Mouse (Mus musculus): ENCODE measurements around the gene Dag1.
"Not testable (repeated sequence)": the region's sequence is repeated elsewhere in the genome, so short reads cannot be mapped to it uniquely, and the experiment has no call there.

Gene Dag1

GRCm38 (mm10) chr9:108263690-108264190 is at the start of gene Dag1:
Dag1 (minus strand) TSS chr9:108263958.
- peak; percentile 99 to 100 for DNase-seq

GRCm38 (mm10) chr9:108308141-108308540 is 44.4 kb upstream of the Dag1 start:
- no peak for DNase-seq

- DNase-seq, result no peak
Measured at GRCm38 (mm10) chr9:108307021-108307807, 43.5 kb upstream of the Dag1 start.

DNA sequence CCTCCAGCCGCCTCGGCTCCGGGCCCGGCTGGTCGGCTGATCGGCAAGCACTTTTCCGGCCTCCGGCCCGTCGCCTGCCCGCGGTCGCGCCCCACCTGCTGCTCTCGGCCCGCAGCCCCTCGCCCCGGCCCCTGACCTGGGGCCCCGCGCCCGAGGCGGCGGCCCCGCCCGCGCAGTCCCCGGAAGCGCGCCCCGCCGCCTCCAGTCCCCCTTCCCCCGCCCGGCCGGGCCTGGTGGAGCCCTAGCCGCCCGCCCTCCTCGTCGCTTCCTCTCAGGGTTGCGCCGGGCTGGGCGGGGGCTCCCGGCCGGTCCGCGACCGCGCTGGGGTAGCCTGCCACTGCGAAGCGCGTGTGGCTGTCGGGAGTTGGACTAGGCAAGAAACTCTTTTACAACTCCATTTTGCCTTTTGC is 42.8 kb upstream of the Dag1 start:
- peak in 1 of 2 experiments; percentile 74 for DNase-seq

- peak; percentile 97 to 99 for DNase-seq
Measured at GRCm38 (mm10) chr9:108305629-108306520, 42.1 kb upstream of the Dag1 start, which contains the start of the genes Rhoa and Tcta. Rhoa (plus strand) TSS chr9:108306129. Tcta (minus strand) TSS chr9:108306160.

- no peak for DNase-seq
Measured at GRCm38 (mm10) chr9:108305170-108305569, 41.4 kb upstream of the Dag1 start.

- no peak for DNase-seq
Measured at GRCm38 (mm10) chr9:108304716-108305115, 41.0 kb upstream of the Dag1 start.

DNA sequence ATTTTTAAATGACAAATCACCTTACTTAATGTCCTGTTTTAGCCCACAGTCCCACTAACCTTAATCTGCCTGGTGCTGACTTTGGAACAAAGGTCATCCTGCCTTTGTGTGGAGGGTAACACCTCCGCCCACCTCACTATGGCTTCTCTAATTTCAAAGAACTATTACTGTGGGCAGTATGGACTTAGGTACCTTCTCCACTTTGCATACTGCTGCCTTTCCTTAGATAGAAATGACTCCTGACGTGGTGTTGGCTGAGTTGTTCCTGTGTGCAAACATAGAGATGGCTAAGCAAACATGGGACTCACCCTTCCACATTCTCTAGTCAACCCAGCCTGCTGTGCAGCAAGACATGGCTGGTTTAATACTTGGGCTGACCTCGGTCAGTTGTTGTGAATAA is 38.1 kb upstream of the Dag1 start:
- DNase-seq, result no peak

GRCm38 (mm10) chr9:108296453-108297355 is 32.9 kb upstream of the Dag1 start, which contains the start of gene Amt:
Amt (plus strand) TSS chr9:108296853.
- DNase-seq, result peak; percentile 50 to 57

DNA sequence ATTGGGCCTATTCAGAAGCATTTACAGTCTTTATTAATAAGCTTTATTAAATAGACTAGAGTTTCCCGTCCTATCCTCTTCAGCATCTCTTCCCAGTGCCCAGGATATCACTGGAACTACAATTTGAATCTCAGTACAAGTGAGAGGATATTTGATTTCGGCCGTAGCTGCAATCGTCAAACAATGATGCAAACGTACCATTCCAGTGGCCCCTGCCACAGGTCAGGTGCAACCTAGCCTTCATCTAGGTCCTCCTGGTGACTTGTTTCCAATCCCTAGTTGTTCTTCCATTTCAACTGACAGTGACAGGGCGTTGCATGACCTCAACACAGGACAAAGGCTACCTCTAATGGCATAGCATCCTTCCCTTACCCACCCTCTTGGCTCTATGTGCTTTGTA is 27.0 kb upstream of the Dag1 start:
- no peak for DNase-seq

DNA sequence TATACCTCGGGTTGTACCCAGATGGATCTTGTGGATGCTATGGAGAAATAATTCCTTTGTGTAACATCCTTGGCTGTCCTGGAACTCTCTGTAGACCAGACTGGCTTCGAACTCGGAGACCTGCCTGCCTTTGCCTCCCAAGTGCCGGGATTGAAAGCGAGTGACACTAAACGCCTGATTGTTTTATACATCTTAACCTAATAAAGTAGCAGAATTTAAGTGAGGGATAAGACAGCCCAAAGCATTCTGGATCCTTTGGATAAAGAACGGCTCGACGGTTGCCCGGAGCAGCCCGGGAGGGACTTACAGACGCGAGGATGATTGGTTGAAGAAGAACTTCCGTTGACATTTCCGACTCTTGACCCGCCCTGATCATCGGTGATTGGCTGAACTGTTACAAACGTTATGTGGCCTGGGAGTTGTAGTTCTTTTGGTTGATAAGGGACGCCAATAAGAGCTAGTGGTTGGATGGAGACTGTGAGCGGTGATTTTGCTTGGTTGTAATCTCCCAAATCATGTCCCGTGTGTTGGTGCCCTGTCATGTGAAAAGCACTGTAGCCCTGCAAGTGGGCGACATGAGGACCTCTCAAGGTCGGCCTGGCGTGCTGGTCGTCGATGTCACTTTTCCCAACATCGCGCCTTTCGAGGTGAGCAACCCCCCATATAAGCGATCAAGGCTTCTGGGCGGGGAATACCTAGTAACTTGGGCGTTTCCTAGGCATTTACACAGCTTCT is 26.4 kb upstream of the Dag1 start, which contains the start of gene Nicn1:
Gene Nicn1 (plus strand): TSS at position 414 of the 735 bp plus-strand sequence.
- DNase-seq, result peak; percentile 87 to 89

GRCm38 (mm10) chr9:108289347-108289746 is 25.6 kb upstream of the Dag1 start:
- no peak for DNase-seq

DNA sequence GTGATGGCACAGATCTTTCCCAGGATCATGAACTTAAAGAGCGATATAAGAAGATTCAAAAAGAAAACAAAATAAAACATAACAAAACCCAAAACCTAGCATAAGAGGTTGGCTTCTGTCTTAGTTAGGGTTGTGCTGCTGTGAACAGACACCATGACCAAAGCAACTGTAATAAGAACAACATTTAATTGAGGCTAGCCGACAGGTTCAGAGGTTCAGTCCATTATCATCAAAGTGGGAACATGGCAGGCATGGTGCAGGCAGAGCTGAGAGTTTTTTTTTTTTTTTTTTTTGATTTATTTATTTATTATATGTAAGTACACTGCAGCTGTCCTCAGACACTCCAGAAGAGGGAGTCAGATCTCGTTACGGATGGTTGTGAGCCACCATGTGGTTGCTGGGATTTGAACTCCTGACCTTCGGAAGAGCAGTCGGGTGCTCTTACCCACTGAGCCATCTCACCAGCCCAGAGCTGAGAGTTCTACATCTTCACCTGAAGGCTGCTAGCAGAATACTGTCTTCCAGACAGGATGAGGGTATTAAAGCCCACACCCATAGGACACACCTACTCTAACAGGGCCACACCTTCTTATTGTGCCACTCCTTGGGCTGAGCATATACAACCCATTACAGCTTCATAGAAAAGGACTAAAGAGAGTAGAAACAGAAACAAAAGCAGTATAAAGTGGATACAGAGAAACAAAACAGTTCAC is 23.9 kb upstream of the Dag1 start:
- DNase-seq, result not testable (repeated sequence)

- DNase-seq, result peak; percentile 72 to 83
Measured at GRCm38 (mm10) chr9:108284410-108284809, 20.7 kb upstream of the Dag1 start.

DNA sequence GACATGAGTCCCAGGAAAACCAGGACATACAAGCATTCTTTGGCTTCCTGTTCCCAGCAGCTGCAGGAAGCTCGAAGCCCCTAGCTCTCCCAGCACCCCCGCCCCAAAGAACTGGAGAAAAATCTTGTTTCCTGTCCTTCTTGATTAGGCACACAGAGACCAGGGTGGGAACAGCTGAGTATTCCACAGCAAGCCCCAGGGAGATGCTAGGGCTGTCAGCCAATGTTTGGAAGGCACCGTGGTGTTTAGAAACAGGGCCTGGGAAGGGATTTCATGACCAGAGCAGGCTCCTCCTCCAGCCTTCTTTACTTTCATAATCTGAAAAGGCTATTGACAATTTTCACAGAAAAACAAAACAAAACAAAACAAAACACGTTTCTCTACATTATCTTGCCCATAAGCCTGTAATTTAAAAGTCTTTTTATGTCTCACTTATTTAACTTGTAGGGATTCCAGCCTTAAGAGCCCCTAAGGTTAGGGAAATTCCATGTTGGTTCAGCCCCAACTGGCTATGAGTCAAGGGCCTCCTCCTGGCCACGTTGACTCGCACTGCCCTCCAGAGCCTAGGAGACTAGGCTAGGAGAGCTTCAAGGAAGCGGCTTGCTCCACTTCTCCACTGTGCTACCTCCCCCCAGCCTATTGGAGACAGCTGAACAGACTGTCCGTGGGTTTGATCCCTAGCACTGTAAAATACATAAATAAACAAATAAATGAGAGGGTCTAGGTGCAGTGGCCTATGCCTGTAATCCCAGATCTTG is 16.5 kb upstream of the Dag1 start:
- DNase-seq, result no peak

- no peak for DNase-seq
Measured at GRCm38 (mm10) chr9:108278697-108279450, 15.1 kb upstream of the Dag1 start.

DNA sequence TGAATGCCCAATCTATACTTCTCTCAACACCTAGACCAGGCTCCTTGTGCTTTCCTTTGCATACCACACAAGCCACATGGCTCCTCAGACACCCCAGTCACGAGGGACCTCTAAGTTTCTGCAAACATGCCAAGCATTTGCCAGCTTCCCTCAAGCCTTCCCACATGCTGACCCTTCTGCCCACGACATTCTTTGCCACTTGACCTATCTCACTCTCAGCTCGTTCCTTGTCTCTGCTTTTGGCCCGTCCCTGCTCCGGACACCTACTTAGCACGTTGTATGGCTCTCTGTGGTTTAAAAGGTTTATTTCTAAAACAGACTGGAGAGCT is 11.5 kb upstream of the Dag1 start:
- no peak for DNase-seq

DNA sequence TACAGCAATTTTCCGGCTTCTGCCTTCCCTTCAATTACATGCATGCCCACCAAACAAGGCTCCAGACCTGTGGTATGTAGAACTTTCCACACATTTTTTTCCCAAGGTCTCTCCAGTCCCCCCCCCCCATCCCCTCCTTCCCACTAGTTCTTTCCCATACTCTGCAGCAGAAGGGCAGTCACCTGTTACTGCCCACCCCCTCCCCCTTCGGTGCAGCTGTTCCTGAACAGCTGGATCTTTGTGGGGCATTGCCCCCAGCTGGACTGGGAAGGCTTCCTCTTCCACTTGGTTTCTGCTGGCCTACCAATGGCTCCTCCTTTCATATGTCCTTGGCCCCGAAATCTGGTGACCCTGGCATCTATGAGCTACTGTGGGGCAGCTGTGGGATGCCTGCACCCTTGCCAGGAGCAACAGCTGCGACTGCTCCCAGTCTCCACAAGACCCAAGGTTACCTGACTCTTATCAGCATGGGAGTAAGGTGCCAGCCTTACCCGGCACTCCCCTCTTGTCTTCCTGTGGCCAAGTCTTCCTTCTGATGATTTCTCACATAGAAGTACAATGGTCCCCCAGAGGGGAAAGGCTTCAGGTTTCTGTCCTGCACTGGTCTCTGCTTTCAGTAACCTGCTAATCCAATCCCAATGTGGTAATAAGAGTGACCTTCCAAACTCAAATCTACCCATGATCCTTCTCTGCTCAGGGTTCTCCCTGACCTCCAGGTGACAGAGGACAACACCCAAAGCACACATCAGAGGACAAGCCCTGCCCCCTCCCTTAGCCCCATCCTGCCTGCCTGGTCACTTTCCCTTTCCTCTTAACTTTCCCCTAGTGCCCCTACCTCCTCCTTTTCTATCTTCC is 10.9 kb upstream of the Dag1 start:
- no peak for DNase-seq
